Mouse (Mus musculus) thymus, adult 2 months (tissue): ENCODE measurements around the gene Atf6b.

ENCODE experiments used
- CTCF ChIP-seq: fragments of 200-500 bp; IDR thresholded peaks from 2 replicates; pipeline ENCODE4 v1.5.1; 2012; ENCODE audit warnings: mild to moderate bottlenecking, control low read depth, low read length, moderate library complexity, borderline replicate concordance; ENCODE audit not compliant: control insufficient read depth, poor library complexity, insufficient read depth; ENCODE audit errors: extremely low read depth
- POLR2A ChIP-seq: fragments of 200-500 bp; IDR thresholded peaks from 2 replicates; pipeline ENCODE4 v1.6.1; 2012; ENCODE audit warnings: mild to moderate bottlenecking, low read length, control low read depth, moderate library complexity; ENCODE audit not compliant: control insufficient read depth, poor library complexity, insufficient read depth; ENCODE audit errors: extremely low read depth

DNA sequence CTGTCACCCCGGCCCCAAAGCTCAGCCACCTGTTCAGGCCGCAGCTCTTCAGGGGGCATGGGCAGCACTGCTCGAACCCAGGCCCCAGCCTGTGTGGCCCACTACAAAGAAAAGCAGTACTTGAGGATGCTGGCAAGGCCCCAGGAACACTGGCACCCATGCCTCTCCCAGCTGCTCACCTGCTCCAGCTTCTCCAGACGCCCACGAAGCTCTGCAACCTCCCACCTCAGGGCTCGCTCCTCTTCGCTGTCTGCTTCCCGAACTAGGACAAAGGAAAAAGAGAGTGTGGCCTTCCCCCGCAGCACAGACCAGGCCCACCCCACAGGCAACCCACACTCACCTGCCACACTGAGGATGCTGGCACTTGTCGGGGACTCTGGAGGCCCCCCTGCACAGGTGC lies 33.1 kb upstream of the Atf6b start:
- TF ChIP-seq CTCF (no peak), POLR2A (no peak)
